Mouse (Mus musculus) gastrocnemius, adult 2 months (tissue): ENCODE results near the gene Olfr1326-ps1. TPM values are rescaled to one million over a fixed set of nuclear protein-coding genes. Genes with fewer than 3 reads are reported as not detected.

Experiments used
- DNase-seq: peaks from one replicate; pipeline ENCODE4 v3.0.0; 2022
- H3K27ac ChIP-seq: fragments of 200-600 bp; 2 replicates; pipeline ENCODE4 v1.8.1; 2022; ENCODE audit warnings: mild to moderate bottlenecking
- H3K4me3 ChIP-seq: fragments of 200-600 bp; 2 replicates; pipeline ENCODE4 v1.8.1; 2022; ENCODE audit warnings: mild to moderate bottlenecking, moderate library complexity
- CTCF ChIP-seq: fragments of 200-600 bp; IDR thresholded peaks from 2 replicates; pipeline ENCODE4 v1.8.1; 2022; ENCODE audit warnings: antibody characterized with exemption, mild to moderate bottlenecking, moderate library complexity
- intact Hi-C: fragments of 180-260 bp; cut with DNase I; formaldehyde crosslinking; loops from one replicate; pipeline ENCODE4 v1.15.1; 2025
- long read RNA-seq, 2 experiments: library from polyadenylated mRNA; stranded (forward); transcript quantifications; one replicate each; pipeline ENCODE4 v2.0.0; 2021
- total RNA-seq, 2 experiments: library from RNA; stranded (reverse); gene quantifications; 2 replicates each; pipeline ENCODE4 v1.2.3; 2021

Olfr1326-ps1 gene
- total RNA-seq = not detected
- long read RNA-seq, experiment 1 = 0 reads
- long read RNA-seq, experiment 2 = 0 reads

GRCm38 (mm10) chrX:74574788-74575187 is at the start of gene Olfr1326-ps1:
Gene Olfr1326-ps1 (minus strand): TSS chrX:74574888.
- Histone ChIP-seq H3K27ac (no peak within 1 kb of the TSS), H3K4me3 (no peak within 1 kb of the TSS)
- TF ChIP-seq CTCF = no peak
- no peak for DNase-seq
- intact Hi-C loops = no loop called here

- intact Hi-C loops = no loop called here
- DNase-seq = no peak
- no peak for TF ChIP-seq CTCF
- Histone ChIP-seq H3K4me3 (no peak within 1 kb of the TSS), H3K27ac (no peak within 1 kb of the TSS)
Observed at GRCm38 (mm10) chrX:74592379-74592778, 17.7 kb upstream of the Olfr1326-ps1 start, which contains the start of gene Olfr1325. Gene Olfr1325 (plus strand): TSS chrX:74592679.

Other genes starting within 250 kb of the Olfr1326-ps1 start
- under 1 TPM; 0.15 to 0.50 TPM for gene Plxna3, start 245.8 kb downstream of the Olfr1326-ps1 start, total RNA-seq
- gene Lage3, start 221.3 kb downstream of the Olfr1326-ps1 start, total RNA-seq = 10 to 100 TPM; 33.9 to 37.1 TPM
- 10 to 100 TPM; 55.6 to 63.7 TPM for gene Ubl4a, start 201.7 kb downstream of the Olfr1326-ps1 start, total RNA-seq
- 1 to 10 TPM; 2.5 TPM for gene Slc10a3, start 201.5 kb downstream of the Olfr1326-ps1 start, total RNA-seq
- gene Fam3a, start 181.6 kb downstream of the Olfr1326-ps1 start, total RNA-seq = 10 to 100 TPM; 13.2 to 13.6 TPM
- gene Ikbkg, start 181.6 kb downstream of the Olfr1326-ps1 start, total RNA-seq = 10 to 100 TPM; 21.2 to 26.8 TPM
- 1 to 10 TPM; 4.2 to 4.7 TPM for gene G6pdx, start 145.7 kb downstream of the Olfr1326-ps1 start, total RNA-seq
- not detected for gene Gm6880, start 93.5 kb downstream of the Olfr1326-ps1 start, total RNA-seq
- gene Olfr1325, start 17.8 kb upstream of the Olfr1326-ps1 start, total RNA-seq = not detected
- not detected for gene Gm5640, start 70.7 kb upstream of the Olfr1326-ps1 start, total RNA-seq
- gene Gm6890, start 166.0 kb upstream of the Olfr1326-ps1 start, total RNA-seq = not detected